9 mouse cellular contexts compared by ENCODE assay signal in genomic region chr11:95039766-95040165, GRCm38 (mm10). TPM values are rescaled to one million over a fixed set of nuclear protein-coding genes. Genes with fewer than 3 reads are reported as not detected.
DNase-seq lines count a peak whose midpoint lies in the region; ATAC-seq and TF ChIP-seq lines count a peak whose summit lies in the region.
"Had no signal": no experiment of that assay in that cellular context is flagged by ENCODE, and none has a peak within 500 bp of the region (broad histone marks: within the 10 kb centered on the region; RNA-seq: fewer than 3 reads in every experiment).

No protein-coding gene starts in this region.

- ATAC-seq in heart, embryonic 12.5 days (ENCODE audit: insufficient number of reproducible peaks, low FRiP score) = no peak
- ATAC-seq in forebrain, postnatal 0 days = no peak
- no peak for ATAC-seq in limb, embryonic 15.5 days (ENCODE audit: insufficient number of reproducible peaks, low FRiP score, low TSS enrichment, low read depth)
- no peak for ATAC-seq in frontal cortex, adult (ENCODE audit: low TSS enrichment)
- ATAC-seq in CD4-positive, CD25-positive, alpha-beta regulatory T cell, adult 4 months = no peak

- no peak for DNase-seq in heart, postnatal 25 days (ENCODE audit: low spot score)
- DNase-seq in cerebellum, adult 11 months = peak; percentile 70
- no peak for DNase-seq in forebrain, postnatal 0 days
- DNase-seq in natural killer cell, adult 2 months (ENCODE audit: low spot score in 2 of 2) = no peak

- intact Hi-C loops in heart, postnatal 25 days (cut with DNase I) = no loop called here

- H3K36me3 ChIP-seq in heart, embryonic 12.5 days = peaks cover 47% of the 10 kb centered on the region
- H3K36me3 ChIP-seq in forebrain, postnatal 0 days (ENCODE audit: insufficient read depth) = no peaks in the 10 kb centered on the region
- peaks cover 36% of the 10 kb centered on the region for H3K36me3 ChIP-seq in limb, embryonic 15.5 days

- peaks cover 14% of the 10 kb centered on the region; the same call in 1 of the 2 replicates for H3K4me1 ChIP-seq in heart, embryonic 12.5 days (replicated peaks)
- H3K4me1 ChIP-seq in forebrain, postnatal 0 days (ENCODE audit: insufficient read depth) = peaks cover 11% of the 10 kb centered on the region; the same call in 1 of the 2 replicates
- H3K4me1 ChIP-seq in limb, embryonic 15.5 days = peaks cover 26% of the 10 kb centered on the region

- H3K4me3 ChIP-seq in heart, embryonic 12.5 days = peak overlapping the region; percentile 75; the same call in 1 of the 2 replicates
- no peak overlapping the region for H3K4me3 ChIP-seq in forebrain, postnatal 0 days (ENCODE audit: low read depth, low read length)
- H3K4me3 ChIP-seq in limb, embryonic 15.5 days = peak overlapping the region; percentile 82; the same call in 1 of the 2 replicates

- H3K27me3 ChIP-seq in heart, embryonic 12.5 days (replicated peaks) = peaks cover 14% of the 10 kb centered on the region
- H3K27me3 ChIP-seq in forebrain, postnatal 0 days (ENCODE audit: insufficient read depth, low read length) = no peaks in the 10 kb centered on the region
- H3K27me3 ChIP-seq in limb, embryonic 15.5 days = no peaks in the 10 kb centered on the region

- H3K4me2 ChIP-seq in heart, embryonic 12.5 days = peak overlapping the region; percentile 88
- H3K4me2 ChIP-seq in forebrain, postnatal 0 days (ENCODE audit: low read depth) = peak overlapping the region; percentile 67; the same call in 1 of the 2 replicates
- H3K4me2 ChIP-seq in limb, embryonic 15.5 days = peak overlapping the region; percentile 82

- 81% methylated on average over 4 of the region's 4 CpGs for WGBS in heart, embryonic 12.5 days
- 86% methylated on average over 4 of the region's 4 CpGs for WGBS in forebrain, postnatal 0 days
- 81% methylated on average over 4 of the region's 4 CpGs for WGBS in limb, embryonic 15.5 days

- no peaks in the 10 kb centered on the region for H3K9me3 ChIP-seq in heart, embryonic 12.5 days (replicated peaks)
- no peaks in the 10 kb centered on the region for H3K9me3 ChIP-seq in forebrain, postnatal 0 days (ENCODE audit: low read length)
- H3K9me3 ChIP-seq in limb, embryonic 15.5 days = no peaks in the 10 kb centered on the region

- TF ChIP-seq CTCF in forebrain, postnatal 0 days (IDR thresholded peaks at IDR 0.05; ENCODE audit: low read depth) = no peak

- peak overlapping the region; percentile 90 for H3K9ac ChIP-seq in heart, embryonic 12.5 days
- H3K9ac ChIP-seq in forebrain, postnatal 0 days = no peak overlapping the region; the same call in 1 of the 2 replicates
- 0 out of 2 replicates have a peak overlapping the region, but pooled peaks have one; percentile 77 for H3K9ac ChIP-seq in limb, embryonic 15.5 days

- H3K27ac ChIP-seq in heart, embryonic 12.5 days (ENCODE audit: poor library complexity, severe bottlenecking) = peak overlapping the region; percentile 73; the same call in 1 of the 2 replicates
- H3K27ac ChIP-seq in forebrain, postnatal 0 days (ENCODE audit: low read depth, low read length) = no peak overlapping the region
- H3K27ac ChIP-seq in limb, embryonic 15.5 days = no peak overlapping the region

RNA-seq across cellular contexts. Expression of gene Pdk2, which starts 1.4 kb away (rescaled TPM):
- polyA plus RNA-seq in heart, embryonic 12.5 days (2016; fragmentation: Nextera tagmentation; extraction: Ambion mirVana) = 65.1 and 68.3 TPM in 2 replicates
- 100 to 1,000 TPM; 377 to 397 TPM for total RNA-seq in heart, postnatal 25 days (2021)
- 6.9 and 10.2 TPM in 2 replicates for total RNA-seq in forebrain, postnatal 0 days (2014; rRNA removed)
- polyA plus RNA-seq in forebrain, postnatal 0 days (2015; fragmentation: Nextera tagmentation; extraction: Ambion mirVana) = 31.9 and 38.1 TPM in 2 replicates
- polyA plus RNA-seq in limb, embryonic 15.5 days (2015; fragmentation: Nextera tagmentation; extraction: Ambion mirVana) = 33.4 and 42.9 TPM in 2 replicates
- polyA plus RNA-seq in CD4-positive, CD25-positive, alpha-beta regulatory T cell, adult 4 months (2017; shearing (Covaris generic)) = 10 to 100 TPM in 1 of 2 experiments, 1 to 10 TPM in 1; 8.5 to 13.3 TPM
- total RNA-seq: CH12.LX had no signal

RNA-seq across cellular contexts. Expression of gene Samd14, which starts 30.1 kb away (rescaled TPM):
- 14.8 and 16.5 TPM in 2 replicates for polyA plus RNA-seq in heart, embryonic 12.5 days (2016; fragmentation: Nextera tagmentation; extraction: Ambion mirVana)
- total RNA-seq in heart, postnatal 25 days (2021) = 1 to 10 TPM; 1.2 to 1.5 TPM
- 145 and 150 TPM in 2 replicates for total RNA-seq in forebrain, postnatal 0 days (2014; rRNA removed)
- polyA plus RNA-seq in forebrain, postnatal 0 days (2015; fragmentation: Nextera tagmentation; extraction: Ambion mirVana) = 113 and 130 TPM in 2 replicates
- 21.4 and 25.1 TPM in 2 replicates for polyA plus RNA-seq in limb, embryonic 15.5 days (2015; fragmentation: Nextera tagmentation; extraction: Ambion mirVana)
- under 1 TPM; 0.87 to 0.94 TPM for polyA plus RNA-seq in CD4-positive, CD25-positive, alpha-beta regulatory T cell, adult 4 months (2017; shearing (Covaris generic))

RNA-seq across cellular contexts. Expression of gene Itga3, which starts 36.8 kb away (rescaled TPM):
- 11.8 and 12.1 TPM in 2 replicates for polyA plus RNA-seq in heart, embryonic 12.5 days (2016; fragmentation: Nextera tagmentation; extraction: Ambion mirVana)
- total RNA-seq in heart, postnatal 25 days (2021) = 10 to 100 TPM; 10.8 to 11.7 TPM
- total RNA-seq in forebrain, postnatal 0 days (2014; rRNA removed) = 12.3 and 23.5 TPM in 2 replicates
- polyA plus RNA-seq in forebrain, postnatal 0 days (2015; fragmentation: Nextera tagmentation; extraction: Ambion mirVana) = 5.2 and 7.4 TPM in 2 replicates
- polyA plus RNA-seq in limb, embryonic 15.5 days (2015; fragmentation: Nextera tagmentation; extraction: Ambion mirVana) = 8.9 and 9.5 TPM in 2 replicates
- under 1 TPM; 0.51 to 0.63 TPM for polyA plus RNA-seq in CD4-positive, CD25-positive, alpha-beta regulatory T cell, adult 4 months (2017; shearing (Covaris generic))

RNA-seq across cellular contexts. Expression of gene Ppp1r9b, which starts 48.9 kb away (rescaled TPM):
- 10.4 and 12.2 TPM in 2 replicates for polyA plus RNA-seq in heart, embryonic 12.5 days (2016; fragmentation: Nextera tagmentation; extraction: Ambion mirVana)
- total RNA-seq in heart, postnatal 25 days (2021) = 10 to 100 TPM; 45.5 to 52.6 TPM
- 184 and 202 TPM in 2 replicates for total RNA-seq in forebrain, postnatal 0 days (2014; rRNA removed)
- polyA plus RNA-seq in forebrain, postnatal 0 days (2015; fragmentation: Nextera tagmentation; extraction: Ambion mirVana) = 22.3 and 24.9 TPM in 2 replicates
- 9.7 and 9.9 TPM in 2 replicates for polyA plus RNA-seq in limb, embryonic 15.5 days (2015; fragmentation: Nextera tagmentation; extraction: Ambion mirVana)
- 10 to 100 TPM; 18.1 to 21.7 TPM for polyA plus RNA-seq in CD4-positive, CD25-positive, alpha-beta regulatory T cell, adult 4 months (2017; shearing (Covaris generic))
